Mouse (Mus musculus): ENCODE results near the gene Chrdl2. TPM values are rescaled to one million over a fixed set of nuclear protein-coding genes. Genes with fewer than 3 reads are reported as not detected.

The Chrdl2 gene
- polyA plus RNA-seq, 1 experiment from 2014 or later: 0.72 TPM

- Histone ChIP-seq H3K36me3 (ENCODE audit: control insufficient read depth, insufficient read depth, low read length) (no peaks in the 10 kb centered on the region), H3K9ac (replicated peaks; ENCODE audit: low read depth, low read length) (no peak overlapping the region), H3K27me3 (ENCODE audit: control insufficient read depth, insufficient read depth, low read length) (no peaks in the 10 kb centered on the region)
Measured at GRCm38 (mm10) chr7:99998668-99999067, 7.3 kb upstream of the Chrdl2 start.

GRCm38 (mm10) chr7:100003781-100004180 lies 2.2 kb upstream of the Chrdl2 start:
- 60% methylated on average over 9 of the region's 9 CpGs for WGBS
- no peak for ATAC-seq (ENCODE audit: low read depth)
- peaks cover 32% of the 10 kb centered on the region for H3K27me3 ChIP-seq (ENCODE audit: control insufficient read depth, insufficient read depth, low read length)

More at GRCm38 (mm10) chr7:99998668-99999067, 7.3 kb upstream of the Chrdl2 start:
- no peak for ATAC-seq (ENCODE audit: low read depth)
- Histone ChIP-seq H3K27ac (ENCODE audit: low read depth, low read length) (no peak overlapping the region), H3K4me1 (ENCODE audit: control insufficient read depth, insufficient read depth, low read length) (no peaks in the 10 kb centered on the region), H3K4me3 (ENCODE audit: low read depth, low read length) (no peak overlapping the region), H3K9me3 (ENCODE audit: control insufficient read depth, low read length) (no peaks in the 10 kb centered on the region; the same call in 1 of the 2 replicates), H3K4me2 (ENCODE audit: low read depth, low read length) (no peak overlapping the region)
- WGBS: 91% methylated on average over 3 of the region's 3 CpGs

GRCm38 (mm10) chr7:100006411-100006810 lies 439 bp downstream of the Chrdl2 start:
- no peaks in the 10 kb centered on the region for H3K36me3 ChIP-seq (ENCODE audit: control insufficient read depth, insufficient read depth, low read length)
- no peak for ATAC-seq (ENCODE audit: low read depth)
- no peaks in the 10 kb centered on the region for H3K9me3 ChIP-seq (ENCODE audit: control insufficient read depth, low read length)
- no peak overlapping the region for H3K4me3 ChIP-seq (ENCODE audit: low read depth, low read length)
- H3K27ac ChIP-seq (ENCODE audit: low read depth, low read length): no peak overlapping the region
- H3K4me2 ChIP-seq (ENCODE audit: low read depth, low read length): peak overlapping the region; percentile 90
- peaks cover 38% of the 10 kb centered on the region for H3K27me3 ChIP-seq (ENCODE audit: control insufficient read depth, insufficient read depth, low read length)
- no peaks in the 10 kb centered on the region for H3K4me1 ChIP-seq (ENCODE audit: control insufficient read depth, insufficient read depth, low read length)
- no peak overlapping the region for H3K9ac ChIP-seq (replicated peaks; ENCODE audit: low read depth, low read length)
- WGBS: 10% methylated on average over 11 of the region's 11 CpGs

More at GRCm38 (mm10) chr7:100003781-100004180, 2.2 kb upstream of the Chrdl2 start:
- no peak overlapping the region for H3K9ac ChIP-seq (replicated peaks; ENCODE audit: low read depth, low read length)
- no peak overlapping the region for H3K4me2 ChIP-seq (ENCODE audit: low read depth, low read length)
- H3K4me3 ChIP-seq (ENCODE audit: low read depth, low read length): no peak overlapping the region
- H3K4me1 ChIP-seq (ENCODE audit: control insufficient read depth, insufficient read depth, low read length): no peaks in the 10 kb centered on the region
- no peak overlapping the region for H3K27ac ChIP-seq (ENCODE audit: low read depth, low read length)
- H3K9me3 ChIP-seq (ENCODE audit: control insufficient read depth, low read length): no peaks in the 10 kb centered on the region; the same call in 1 of the 2 replicates
- no peaks in the 10 kb centered on the region for H3K36me3 ChIP-seq (ENCODE audit: control insufficient read depth, insufficient read depth, low read length)

- Histone ChIP-seq H3K4me1 (ENCODE audit: control insufficient read depth, insufficient read depth, low read length) (no peaks in the 10 kb centered on the region), H3K9ac (replicated peaks; ENCODE audit: low read depth, low read length) (no peak overlapping the region), H3K27me3 (ENCODE audit: control insufficient read depth, insufficient read depth, low read length) (peaks cover 38% of the 10 kb centered on the region), H3K27ac (ENCODE audit: low read depth, low read length) (no peak overlapping the region), H3K4me2 (ENCODE audit: low read depth, low read length) (no peak overlapping the region), H3K36me3 (ENCODE audit: control insufficient read depth, insufficient read depth, low read length) (no peaks in the 10 kb centered on the region), H3K9me3 (ENCODE audit: control insufficient read depth, low read length) (no peaks in the 10 kb centered on the region), H3K4me3 (ENCODE audit: low read depth, low read length) (no peak overlapping the region)
- no peak for ATAC-seq (ENCODE audit: low read depth)
- 92% methylated on average over 4 of the region's 4 CpGs for WGBS
Measured at GRCm38 (mm10) chr7:100008765-100009164, 2.8 kb downstream of the Chrdl2 start.

GRCm38 (mm10) chr7:100009640-100010039 lies 3.7 kb downstream of the Chrdl2 start:
- H3K36me3 ChIP-seq (ENCODE audit: control insufficient read depth, insufficient read depth, low read length): no peaks in the 10 kb centered on the region
- no peak overlapping the region for H3K27ac ChIP-seq (ENCODE audit: low read depth, low read length)
- H3K27me3 ChIP-seq (ENCODE audit: control insufficient read depth, insufficient read depth, low read length): peaks cover 34% of the 10 kb centered on the region
- H3K4me1 ChIP-seq (ENCODE audit: control insufficient read depth, insufficient read depth, low read length): no peaks in the 10 kb centered on the region
- 13% methylated on average over 11 of the region's 11 CpGs for WGBS
- no peaks in the 10 kb centered on the region for H3K9me3 ChIP-seq (ENCODE audit: control insufficient read depth, low read length)
- H3K9ac ChIP-seq (replicated peaks; ENCODE audit: low read depth, low read length): no peak overlapping the region
- no peak overlapping the region for H3K4me2 ChIP-seq (ENCODE audit: low read depth, low read length)
- 0 out of 2 replicates have a peak, but pooled peaks have one; percentile 19 for ATAC-seq (ENCODE audit: low read depth)
- H3K4me3 ChIP-seq (ENCODE audit: low read depth, low read length): no peak overlapping the region

GRCm38 (mm10) chr7:100010711-100011110 lies 4.7 kb downstream of the Chrdl2 start:
- 65% methylated on average over 5 of the region's 5 CpGs for WGBS
- no peak for ATAC-seq (ENCODE audit: low read depth)

GRCm38 (mm10) chr7:100012085-100012484 lies 6.1 kb downstream of the Chrdl2 start:
- Histone ChIP-seq H3K4me2 (ENCODE audit: low read depth, low read length) (no peak overlapping the region), H3K9ac (replicated peaks; ENCODE audit: low read depth, low read length) (no peak overlapping the region), H3K4me3 (ENCODE audit: low read depth, low read length) (no peak overlapping the region), H3K27me3 (ENCODE audit: control insufficient read depth, insufficient read depth, low read length) (peaks cover 16% of the 10 kb centered on the region), H3K9me3 (ENCODE audit: control insufficient read depth, low read length) (no peaks in the 10 kb centered on the region), H3K4me1 (ENCODE audit: control insufficient read depth, insufficient read depth, low read length) (no peaks in the 10 kb centered on the region), H3K27ac (ENCODE audit: low read depth, low read length) (0 out of 2 replicates have a peak overlapping the region, but pooled peaks have one; percentile 44), H3K36me3 (ENCODE audit: control insufficient read depth, insufficient read depth, low read length) (no peaks in the 10 kb centered on the region)
- WGBS: 47% methylated on average over 8 of the region's 8 CpGs
- 0 out of 2 replicates have a peak, but pooled peaks have one; percentile 47 for ATAC-seq (ENCODE audit: low read depth)

More at GRCm38 (mm10) chr7:100010711-100011110, 4.7 kb downstream of the Chrdl2 start:
- Histone ChIP-seq H3K36me3 (ENCODE audit: control insufficient read depth, insufficient read depth, low read length) (no peaks in the 10 kb centered on the region), H3K9me3 (ENCODE audit: control insufficient read depth, low read length) (no peaks in the 10 kb centered on the region), H3K27ac (ENCODE audit: low read depth, low read length) (no peak overlapping the region), H3K4me3 (ENCODE audit: low read depth, low read length) (no peak overlapping the region), H3K27me3 (ENCODE audit: control insufficient read depth, insufficient read depth, low read length) (peaks cover 27% of the 10 kb centered on the region), H3K9ac (replicated peaks; ENCODE audit: low read depth, low read length) (no peak overlapping the region), H3K4me2 (ENCODE audit: low read depth, low read length) (no peak overlapping the region), H3K4me1 (ENCODE audit: control insufficient read depth, insufficient read depth, low read length) (no peaks in the 10 kb centered on the region)

- peaks cover 12% of the 10 kb centered on the region for H3K27me3 ChIP-seq (ENCODE audit: control insufficient read depth, insufficient read depth, low read length)
- no peaks in the 10 kb centered on the region for H3K9me3 ChIP-seq (ENCODE audit: control insufficient read depth, low read length)
- WGBS: 32% methylated on average over 6 of the region's 6 CpGs
- no peak overlapping the region for H3K9ac ChIP-seq (replicated peaks; ENCODE audit: low read depth, low read length)
- H3K27ac ChIP-seq (ENCODE audit: low read depth, low read length): 0 out of 2 replicates have a peak overlapping the region, but pooled peaks have one; percentile 44
- ATAC-seq (ENCODE audit: low read depth): no peak
- H3K36me3 ChIP-seq (ENCODE audit: control insufficient read depth, insufficient read depth, low read length): no peaks in the 10 kb centered on the region
- no peak overlapping the region for H3K4me3 ChIP-seq (ENCODE audit: low read depth, low read length)
- no peaks in the 10 kb centered on the region for H3K4me1 ChIP-seq (ENCODE audit: control insufficient read depth, insufficient read depth, low read length)
- no peak overlapping the region for H3K4me2 ChIP-seq (ENCODE audit: low read depth, low read length)
Measured at GRCm38 (mm10) chr7:100012515-100012914, 6.5 kb downstream of the Chrdl2 start.

GRCm38 (mm10) chr7:100014123-100014600 lies 8.2 kb downstream of the Chrdl2 start:
- Histone ChIP-seq H3K9me3 (ENCODE audit: control insufficient read depth, low read length) (no peaks in the 10 kb centered on the region), H3K4me1 (ENCODE audit: control insufficient read depth, insufficient read depth, low read length) (no peaks in the 10 kb centered on the region), H3K36me3 (ENCODE audit: control insufficient read depth, insufficient read depth, low read length) (no peaks in the 10 kb centered on the region), H3K4me3 (ENCODE audit: low read depth, low read length) (no peak overlapping the region), H3K27ac (ENCODE audit: low read depth, low read length) (no peak overlapping the region), H3K4me2 (ENCODE audit: low read depth, low read length) (no peak overlapping the region), H3K9ac (replicated peaks; ENCODE audit: low read depth, low read length) (no peak overlapping the region), H3K27me3 (ENCODE audit: control insufficient read depth, insufficient read depth, low read length) (peaks cover 2% of the 10 kb centered on the region; the same call in 1 of the 2 replicates)
- ATAC-seq (ENCODE audit: low read depth): no peak
- WGBS: 62% methylated on average over 8 of the region's 8 CpGs

All from neural tube, embryonic 14.5 days (tissue).